Mouse (Mus musculus) myocyte (in vitro differentiated cells): ENCODE measurements around the gene Gm10401.

Experiments
- CEBPB ChIP-seq: IDR thresholded peaks from 2 replicates; pipeline ENCODE4 v1.6.1; 2011; ENCODE audit warnings: mild to moderate bottlenecking, moderate library complexity; ENCODE audit not compliant: poor library complexity, insufficient read depth, severe bottlenecking
- E2F4 ChIP-seq: IDR thresholded peaks from one replicate; pipeline ENCODE4 v1.6.1; 2011; ENCODE audit warnings: mild to moderate bottlenecking, control low read depth, moderate library complexity; ENCODE audit not compliant: insufficient read depth
- MYOG ChIP-seq, 3 experiments: IDR thresholded peaks; one replicate each; pipeline ENCODE4 v1.6.1; 2011; ENCODE audit warnings: control low read depth in 2 of 3, low read depth in 2 of 3, mild to moderate bottlenecking in 2 of 3; ENCODE audit not compliant: insufficient read length in 2 of 3, control insufficient read depth in 1 of 3, insufficient read depth in 1 of 3
- POLR2A ChIP-seq: IDR thresholded peaks from one replicate; pipeline ENCODE4 v1.6.1; 2011; ENCODE audit warnings: low read depth, mild to moderate bottlenecking, control low read depth, moderate library complexity; ENCODE audit not compliant: insufficient read length
- POLR2AphosphoS2 ChIP-seq: IDR thresholded peaks from one replicate; pipeline ENCODE4 v1.6.1; 2011; ENCODE audit warnings: low read depth, control low read depth; ENCODE audit not compliant: insufficient read length
- TCF12 ChIP-seq: IDR thresholded peaks from one replicate; pipeline ENCODE4 v1.6.1; 2011; ENCODE audit warnings: mild to moderate bottlenecking, control low read depth; ENCODE audit not compliant: poor library complexity, insufficient read depth, severe bottlenecking
- USF1 ChIP-seq: IDR thresholded peaks from one replicate; pipeline ENCODE4 v1.6.1; 2011; ENCODE audit warnings: low read depth, mild to moderate bottlenecking, control low read depth, moderate library complexity

- TF ChIP-seq POLR2A (no peak), CEBPB (no peak), MYOG (IDR thresholded peaks at IDR 0.05; ENCODE audit: control insufficient read depth in 1 of 3, insufficient read depth in 1 of 3, insufficient read length in 2 of 3, low read depth in 2 of 3) (no peak), POLR2AphosphoS2 (no peak), TCF12 (no peak), USF1 (no peak), E2F4 (no peak)
These were observed 26.8 kb downstream of the Gm10401 start for GRCm38 (mm10) chr5:115071096-115071901.
